Mouse (Mus musculus) olfactory bulb, adult 2 months (tissue): ENCODE measurements around the gene Snx9.

Source experiments
- CTCF ChIP-seq: fragments of 200-500 bp; IDR thresholded peaks from 2 replicates; pipeline ENCODE4 v1.5.1; 2012; ENCODE audit warnings: low read depth, mild to moderate bottlenecking, low read length, moderate library complexity; ENCODE audit not compliant: insufficient read depth
- POLR2A ChIP-seq: fragments of 200-500 bp; IDR thresholded peaks from 2 replicates; pipeline ENCODE4 v1.6.1; 2012; ENCODE audit warnings: mild to moderate bottlenecking, low read depth, low read length, moderate library complexity; ENCODE audit not compliant: insufficient read depth

- no peak for TF ChIP-seq CTCF
- TF ChIP-seq POLR2A = no peak
Measured at GRCm38 (mm10) chr17:5870002-5870401, 28.9 kb downstream of the Snx9 start.
